Mouse (Mus musculus) stomach, embryonic 14.5 days (tissue): ENCODE data around the gene Cnppd1. TPM values are rescaled to one million over a fixed set of nuclear protein-coding genes. Genes with fewer than 3 reads are reported as not detected.

ENCODE experiments used
- ATAC-seq: fragments of 200-750 bp; cut with Nextera tagmentation; 2 replicates; pipeline ENCODE4 v1.8.0; 2017; ENCODE audit warnings: low read depth, moderate TSS enrichment; ENCODE audit not compliant: insufficient number of reproducible peaks, insufficient read depth, low FRiP score
- H3K27ac ChIP-seq: fragments of 300-500 bp; sonication (generic); 2 replicates; pipeline ENCODE4 v1.5.1; 2014; ENCODE audit warnings: mild to moderate bottlenecking, low read length, moderate library complexity, mixed read lengths
- H3K27me3 ChIP-seq: fragments of 300-500 bp; sonication (generic); 2 replicates; pipeline ENCODE4 v1.6.1; 2014; ENCODE audit warnings: low read length, control low read depth, mixed read lengths; ENCODE audit not compliant: control insufficient read depth, insufficient read depth
- H3K36me3 ChIP-seq: fragments of 300-500 bp; sonication (generic); 2 replicates; pipeline ENCODE4 v1.6.1; 2014; ENCODE audit warnings: mild to moderate bottlenecking, control low read depth, low read length, moderate library complexity, mixed read lengths; ENCODE audit not compliant: control insufficient read depth, insufficient read depth
- H3K4me1 ChIP-seq: fragments of 300-500 bp; sonication (generic); 2 replicates; pipeline ENCODE4 v1.6.1; 2014; ENCODE audit warnings: low read length, control low read depth, mixed read lengths; ENCODE audit not compliant: control insufficient read depth, insufficient read depth
- H3K4me2 ChIP-seq: fragments of 300-500 bp; sonication (generic); replicated peaks from 2 replicates; pipeline ENCODE4 v1.6.1; 2014; ENCODE audit warnings: low read depth, low read length, control low read depth
- H3K4me3 ChIP-seq: fragments of 300-500 bp; sonication (generic); 2 replicates; pipeline ENCODE4 v1.5.1; 2014; ENCODE audit warnings: low read depth, low read length, control low read depth
- H3K9ac ChIP-seq: fragments of 300-500 bp; sonication (generic); replicated peaks from 2 replicates; pipeline ENCODE4 v1.6.1; 2014; ENCODE audit warnings: low read depth, mild to moderate bottlenecking, control low read depth, low read length, moderate library complexity, mixed read lengths
- H3K9me3 ChIP-seq: fragments of 300-500 bp; sonication (generic); 2 replicates; pipeline ENCODE4 v1.6.1; 2016; ENCODE audit warnings: low read depth, low read length, control low read depth; ENCODE audit not compliant: control insufficient read depth
- WGBS: fragments of 180-500 bp; shearing (Covaris S2); extraction: QIAGEN DNeasy Blood & Tissue Kit; methylation state at CpG from one replicate; pipeline ENCODE4 v1.1.7; 2014; 5-methylcytosine and 5-hydroxymethylcytosine counted together
- polyA plus RNA-seq: library from polyadenylated mRNA; unstranded; fragments of >200 nt; fragmentation: Nextera tagmentation; extraction: Ambion mirVana; gene quantifications from 2 replicates; pipeline ENCODE4 v1.2.1, GENCODE M21; 2014

Gene Cnppd1
- polyA plus RNA-seq, 1 experiment from 2014 or later = 37.1 TPM

GRCm38 (mm10) chr1:75181377-75181870 is 38.9 kb upstream of the Cnppd1 start:
- H3K36me3 ChIP-seq = peaks cover 37% of the 10 kb centered on the region
- ATAC-seq = no peak
- no peak overlapping the region for H3K4me2 ChIP-seq
- 84% methylated on average over 4 of the region's 4 CpGs for WGBS
- H3K9ac ChIP-seq = no peak overlapping the region
- H3K4me3 ChIP-seq = no peak overlapping the region
- H3K4me1 ChIP-seq = peaks cover 6% of the 10 kb centered on the region
- no peaks in the 10 kb centered on the region for H3K27me3 ChIP-seq
- no peaks in the 10 kb centered on the region for H3K9me3 ChIP-seq
- no peak overlapping the region for H3K27ac ChIP-seq

DNA sequence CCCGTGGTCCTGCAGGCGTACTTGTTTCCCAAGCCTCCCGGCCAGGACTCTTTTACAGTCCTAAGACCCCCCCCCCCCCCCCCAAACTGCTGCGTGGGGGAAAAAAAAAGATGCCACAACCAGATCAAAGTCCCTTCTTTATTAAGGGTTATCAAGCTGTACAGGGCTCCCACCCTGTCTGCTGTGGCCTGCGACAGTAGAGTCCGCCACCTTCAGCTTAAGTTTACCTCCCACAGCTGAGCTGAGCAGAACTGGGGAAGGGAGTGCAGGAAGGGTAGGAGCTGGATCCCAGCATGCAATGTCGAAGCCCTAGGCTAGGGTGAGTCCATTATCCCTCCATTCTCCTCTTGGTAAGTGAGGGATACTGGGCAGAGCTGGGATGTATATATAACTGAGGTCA is 38.2 kb upstream of the Cnppd1 start:
- Histone ChIP-seq H3K9me3 (no peaks in the 10 kb centered on the region), H3K36me3 (peaks cover 32% of the 10 kb centered on the region), H3K4me3 (peak overlapping the region; percentile 51; the same call in 1 of the 2 replicates), H3K27ac (no peak overlapping the region), H3K27me3 (no peaks in the 10 kb centered on the region), H3K9ac (no peak overlapping the region), H3K4me2 (peak overlapping the region; percentile 87), H3K4me1 (peaks cover 6% of the 10 kb centered on the region)
- 22% methylated on average over 7 of the region's 7 CpGs for WGBS
- ATAC-seq = no peak

GRCm38 (mm10) chr1:75180105-75180590 is 37.6 kb upstream of the Cnppd1 start, which contains the start of gene Abcb6:
Abcb6 (minus strand) TSS chr1:75180392.
- peak within 1 kb of the TSS; percentile 49 for H3K9ac ChIP-seq
- peak; percentile 90 for ATAC-seq
- H3K4me1 ChIP-seq = peaks cover 6% of the 10 kb centered on the region
- no peaks in the 10 kb centered on the region for H3K27me3 ChIP-seq
- no peak within 1 kb of the TSS; the same call in 1 of the 2 replicates for H3K27ac ChIP-seq
- under 1% methylated on average over 31 of the region's 31 CpGs for WGBS
- peaks cover 32% of the 10 kb centered on the region for H3K36me3 ChIP-seq
- H3K4me3 ChIP-seq = peak within 1 kb of the TSS; percentile 51
- no peaks in the 10 kb centered on the region for H3K9me3 ChIP-seq
- H3K4me2 ChIP-seq = peak within 1 kb of the TSS; percentile 87

- Histone ChIP-seq H3K27me3 (no peaks in the 10 kb centered on the region), H3K9ac (peak overlapping the region; percentile 49), H3K4me3 (peak overlapping the region; percentile 51), H3K4me2 (peak overlapping the region; percentile 87), H3K9me3 (no peaks in the 10 kb centered on the region), H3K27ac (no peak overlapping the region; the same call in 1 of the 2 replicates), H3K36me3 (peaks cover 26% of the 10 kb centered on the region), H3K4me1 (peaks cover 6% of the 10 kb centered on the region)
- ATAC-seq = peak; percentile 21; the same call in 1 of the 2 replicates
- WGBS = 8% methylated on average over 23 of the region's 23 CpGs
These were observed 37.0 kb upstream of the Cnppd1 start for GRCm38 (mm10) chr1:75179334-75180104.

- Histone ChIP-seq H3K27me3 (no peaks in the 10 kb centered on the region), H3K4me2 (peak within 1 kb of the TSS; percentile 55), H3K4me1 (peaks cover 3% of the 10 kb centered on the region), H3K9me3 (no peaks in the 10 kb centered on the region), H3K27ac (peak within 1 kb of the TSS; percentile 75; the same call in 1 of the 2 replicates), H3K36me3 (peaks cover 30% of the 10 kb centered on the region), H3K4me3 (peak within 1 kb of the TSS; percentile 59), H3K9ac (peak within 1 kb of the TSS; percentile 34; the same call in 1 of the 2 replicates)
- WGBS = under 1% methylated on average over 57 of the region's 59 CpGs
- ATAC-seq = peak; percentile 97
These were observed 26.3 kb upstream of the Cnppd1 start, which contains the start of gene Zfand2b for GRCm38 (mm10) chr1:75168472-75169464. Zfand2b (plus strand) TSS chr1:75168646.

- peak; percentile 17; the same call in 1 of the 2 replicates for ATAC-seq
- Histone ChIP-seq H3K4me2 (peak overlapping the region; percentile 55), H3K27me3 (no peaks in the 10 kb centered on the region), H3K4me1 (peaks cover 3% of the 10 kb centered on the region), H3K9ac (no peak overlapping the region; the same call in 1 of the 2 replicates), H3K9me3 (no peaks in the 10 kb centered on the region), H3K4me3 (peak overlapping the region; percentile 59), H3K27ac (no peak overlapping the region; the same call in 1 of the 2 replicates), H3K36me3 (peaks cover 28% of the 10 kb centered on the region)
- 6% methylated on average over 7 of the region's 7 CpGs for WGBS
These were observed 25.6 kb upstream of the Cnppd1 start for GRCm38 (mm10) chr1:75168093-75168471.

GRCm38 (mm10) chr1:75160256-75160617 is 17.7 kb upstream of the Cnppd1 start:
- ATAC-seq = no peak
- Histone ChIP-seq H3K27ac (no peak overlapping the region), H3K4me1 (no peaks in the 10 kb centered on the region), H3K27me3 (no peaks in the 10 kb centered on the region), H3K4me2 (no peak overlapping the region), H3K9me3 (no peaks in the 10 kb centered on the region), H3K4me3 (no peak overlapping the region), H3K9ac (no peak overlapping the region), H3K36me3 (no peaks in the 10 kb centered on the region)
- 69% methylated on average over 4 of the region's 4 CpGs for WGBS
